Mouse (Mus musculus) kidney, adult 9 months (tissue): ENCODE measurements at regions not wholly inside any gene's neighbourhood (a gene's known extent, or its start where the extent isn't known, plus 50 kb on each side); places are given as distances from the start of the nearest gene placed in this dataset.

Source experiments
- DNase-seq: peaks from one replicate; pipeline ENCODE4 v3.0.0; 2022

- no peak for DNase-seq
Measured at GRCm38 (mm10) chr2:48545072-48545471, 268.8 kb upstream of the Acvr2a start.

DNA sequence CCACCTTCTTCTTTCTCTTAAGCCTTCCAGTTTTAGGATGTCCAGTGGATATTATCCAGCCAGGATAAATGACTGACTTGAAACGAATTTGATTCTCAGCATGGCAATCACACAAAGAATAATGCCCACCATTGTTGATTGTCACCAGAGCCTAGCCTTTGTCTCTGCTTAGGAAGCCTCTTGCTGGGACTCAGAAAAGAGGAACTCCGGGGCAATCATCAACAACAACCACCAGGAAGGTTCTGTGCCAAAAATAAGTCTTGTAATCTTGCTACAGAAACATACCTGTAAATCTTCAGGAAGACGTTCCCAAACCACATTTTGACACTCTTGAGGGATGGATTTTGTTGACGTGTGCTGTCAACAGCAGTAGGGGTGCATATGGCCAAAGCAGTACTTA, 268.2 kb upstream of the Acvr2a start:
- no peak for DNase-seq

DNA sequence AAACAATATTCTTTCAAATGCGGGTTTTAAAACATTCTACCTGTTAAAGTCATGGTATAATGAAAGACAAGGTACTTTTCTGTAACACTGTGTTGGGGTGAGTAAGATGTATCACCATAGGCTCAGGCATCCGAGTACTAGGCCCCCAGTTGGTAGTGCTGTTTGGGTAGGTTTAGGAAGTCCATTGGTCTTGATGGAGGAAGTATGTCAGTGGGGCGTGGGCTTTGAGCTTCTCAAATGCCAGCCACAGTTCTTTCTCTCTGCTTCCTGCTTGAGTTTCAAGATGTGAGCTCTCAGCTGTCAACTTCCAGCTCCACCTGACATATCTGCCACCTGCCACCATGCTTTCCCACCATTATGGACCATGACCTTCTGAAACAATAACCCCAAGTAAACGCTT, 267.7 kb upstream of the Acvr2a start:
- no peak for DNase-seq

- DNase-seq: no peak
Measured at GRCm38 (mm10) chr2:48556600-48556999, 257.3 kb upstream of the Acvr2a start.

- DNase-seq: no peak
Measured at GRCm38 (mm10) chr2:48557123-48557522, 256.8 kb upstream of the Acvr2a start.

- DNase-seq: no peak
Measured at GRCm38 (mm10) chr2:48558641-48559040, 255.3 kb upstream of the Acvr2a start.

DNA sequence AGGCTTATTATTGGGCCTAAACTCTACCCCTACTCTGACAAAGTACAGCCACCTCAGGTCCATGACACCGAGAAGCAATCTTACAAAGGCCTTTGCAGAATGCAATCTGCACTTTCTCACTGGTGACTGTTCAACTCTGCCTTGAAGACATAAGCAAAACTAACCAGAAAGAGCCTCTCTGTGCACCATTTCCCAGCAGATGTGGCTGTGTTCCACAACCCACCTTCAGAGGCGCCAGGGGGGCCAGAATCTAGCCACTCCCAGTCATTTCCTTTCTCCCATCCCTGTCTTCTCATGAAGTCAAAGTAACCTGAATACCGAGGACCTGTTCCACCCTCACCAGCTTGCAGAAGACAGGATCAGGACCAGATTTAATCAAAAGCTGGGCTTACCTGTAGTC, 250.3 kb upstream of the Acvr2a start:
- DNase-seq: no peak

DNA sequence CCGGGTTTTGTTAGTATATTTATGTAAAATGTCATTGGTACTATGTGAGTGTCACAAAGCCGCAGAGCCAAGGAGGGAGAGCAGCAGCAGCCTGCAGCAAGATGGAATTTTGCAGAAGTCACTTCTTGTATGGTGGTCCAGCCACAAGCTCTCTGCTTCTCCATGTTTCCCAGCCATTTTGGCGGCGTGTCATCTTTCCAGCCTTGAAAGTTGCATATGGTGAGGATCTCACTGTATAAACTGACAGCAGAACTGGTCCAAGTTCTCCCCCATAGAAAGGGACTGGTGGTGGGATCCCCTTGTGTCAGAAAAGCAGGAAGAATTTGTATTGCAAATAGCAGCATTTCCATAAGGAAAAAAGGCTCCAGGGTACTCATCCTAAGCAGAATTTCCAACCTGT, 249.7 kb upstream of the Acvr2a start:
- no peak for DNase-seq

DNA sequence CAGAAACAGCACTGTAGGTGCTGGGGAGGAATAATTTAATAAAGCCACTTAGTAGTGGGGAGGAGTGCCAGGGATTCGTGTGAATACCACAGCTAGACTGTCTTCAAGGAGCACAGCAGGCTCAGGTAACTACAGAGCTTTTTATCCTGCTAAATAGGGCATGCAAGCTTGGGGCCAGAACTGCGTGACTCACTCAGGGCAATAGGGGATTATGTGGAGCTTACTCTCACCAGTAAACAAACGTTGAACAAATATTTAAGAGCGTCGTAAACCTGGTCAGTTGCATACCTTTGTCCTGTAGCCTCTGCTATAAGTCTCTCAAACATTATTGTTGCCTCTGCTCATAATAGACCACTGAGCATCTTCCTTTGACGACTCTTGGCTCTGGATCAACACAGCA, 246.0 kb upstream of the Acvr2a start:
- no peak for DNase-seq

DNA sequence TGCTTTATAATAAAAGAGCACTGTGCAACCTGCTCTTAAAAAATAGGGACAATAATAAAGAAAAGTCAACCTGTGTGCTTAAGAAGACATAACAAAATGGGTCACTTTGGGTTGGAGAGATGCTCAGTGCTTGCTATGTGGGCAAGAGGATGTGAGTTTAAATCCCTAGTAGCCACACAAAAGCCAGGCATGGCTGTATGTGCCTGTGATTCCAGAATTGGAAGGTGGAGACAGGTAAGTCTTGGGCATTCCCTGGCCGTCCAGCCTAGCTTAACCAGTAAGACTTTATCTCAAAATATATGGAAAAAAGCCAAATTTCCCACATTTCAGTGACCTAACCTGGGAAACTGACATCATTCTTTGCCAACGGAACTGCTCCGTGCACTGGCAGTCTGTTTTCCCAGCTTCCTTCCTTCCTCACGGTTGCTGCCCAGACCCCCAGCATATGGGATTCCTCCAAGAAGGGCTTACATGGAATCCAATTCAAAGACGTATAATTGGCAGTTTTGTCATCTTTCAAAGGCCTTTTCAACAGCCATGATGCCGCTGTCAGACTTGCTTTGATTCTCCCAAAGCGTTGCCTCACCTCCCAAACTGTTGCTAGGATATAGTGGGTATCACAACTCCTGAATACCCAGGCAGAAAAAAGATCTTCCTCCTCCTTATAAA, 227.6 kb upstream of the Acvr2a start:
- no peak for DNase-seq

GRCm38 (mm10) chr2:48586831-48587169, 227.1 kb upstream of the Acvr2a start:
- DNase-seq: no peak

DNA sequence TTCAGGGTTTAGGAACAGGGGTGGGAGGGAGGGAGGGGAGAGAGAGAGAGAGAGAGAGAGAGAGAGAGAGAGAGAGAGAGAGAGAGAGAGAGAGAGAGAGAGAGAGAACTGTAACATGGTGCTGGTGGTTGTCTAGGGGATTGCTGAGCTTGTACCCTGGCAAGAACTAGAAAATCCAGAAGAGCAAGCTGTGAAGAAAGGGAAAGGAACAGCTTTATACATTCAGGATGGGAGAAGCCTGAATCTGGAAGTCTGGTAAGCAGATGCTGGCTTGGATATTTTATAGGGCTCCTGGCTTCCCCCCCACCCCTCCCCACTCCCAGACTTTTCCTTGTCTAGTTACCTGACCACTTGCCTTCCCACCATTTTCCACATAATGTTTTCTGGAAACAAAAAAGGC, 224.2 kb upstream of the Acvr2a start:
- DNase-seq: no peak

- no peak for DNase-seq
Measured at GRCm38 (mm10) chr2:48597793-48598583, 215.9 kb upstream of the Acvr2a start.

GRCm38 (mm10) chr2:48599367-48599766, 214.5 kb upstream of the Acvr2a start:
- no peak for DNase-seq

DNA sequence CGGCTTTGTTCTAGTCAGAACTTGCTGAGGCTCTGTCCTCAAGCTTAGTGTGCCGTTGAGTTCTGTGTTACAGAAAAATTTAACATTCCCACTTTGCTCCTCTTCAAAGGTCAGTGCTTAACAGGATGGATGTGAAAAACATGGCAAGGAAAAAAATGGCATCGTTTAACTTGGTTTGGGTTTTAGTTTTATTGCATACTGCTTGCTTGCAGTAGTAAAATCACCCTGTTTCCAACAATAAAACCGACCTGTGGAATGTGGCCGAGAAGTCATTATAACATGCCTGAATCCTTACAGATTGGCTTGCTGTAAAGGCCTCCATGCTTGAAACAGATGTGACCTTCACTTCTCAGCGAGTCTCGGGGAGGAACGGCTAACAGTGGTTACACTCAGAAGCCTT, 212.1 kb upstream of the Acvr2a start:
- no peak for DNase-seq

- DNase-seq: no peak
Measured at GRCm38 (mm10) chr2:48609466-48609865, 204.4 kb upstream of the Acvr2a start.

- no peak for DNase-seq
Measured at GRCm38 (mm10) chr2:48612251-48612650, 201.7 kb upstream of the Acvr2a start.

DNA sequence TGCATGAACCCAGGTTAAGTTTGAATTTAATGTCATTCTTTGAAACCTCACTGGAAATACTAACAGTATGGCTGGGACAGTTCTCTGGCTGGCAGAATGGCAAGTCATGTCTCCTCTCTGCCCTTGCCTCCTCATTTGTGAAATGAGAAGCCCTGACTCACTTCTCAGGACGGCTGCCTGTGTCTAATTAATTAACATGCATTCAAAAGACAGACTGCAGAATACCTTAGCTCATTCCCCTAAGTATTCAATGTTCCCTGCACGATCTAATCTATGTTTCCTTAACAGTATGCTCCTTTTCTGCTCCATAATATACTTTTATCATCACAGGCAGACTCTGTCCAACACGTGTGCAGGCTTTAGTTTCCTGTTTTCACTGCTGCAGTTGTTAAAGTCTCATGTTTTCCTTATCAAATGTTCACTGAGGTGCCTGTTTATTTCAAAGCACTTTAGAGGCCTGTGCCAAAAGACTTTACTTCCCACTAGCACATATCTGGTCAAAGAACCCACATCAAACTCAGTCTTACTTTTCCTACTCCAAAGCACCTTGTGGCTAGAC, 196.7 kb upstream of the Acvr2a start:
- no peak for DNase-seq

DNA sequence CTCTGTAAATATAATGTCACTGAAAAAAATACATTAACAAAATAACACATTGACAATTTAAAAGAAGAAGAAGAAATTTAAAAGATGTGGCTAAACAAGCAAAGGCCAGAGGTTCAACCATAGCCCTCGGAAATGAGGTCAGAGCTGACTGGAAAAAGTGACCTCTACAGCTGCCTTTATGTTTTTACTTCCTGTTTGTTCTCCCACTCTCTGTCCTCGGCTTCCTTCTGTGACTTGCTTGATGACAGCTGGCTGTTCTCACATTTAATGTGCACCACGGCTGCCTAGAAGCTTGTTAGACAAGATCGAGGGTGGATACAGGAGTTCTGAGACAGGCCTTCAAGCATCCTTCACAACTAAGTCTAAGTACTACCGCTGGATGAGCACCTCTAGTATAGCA, 194.9 kb upstream of the Acvr2a start:
- peak; percentile 53 for DNase-seq

DNA sequence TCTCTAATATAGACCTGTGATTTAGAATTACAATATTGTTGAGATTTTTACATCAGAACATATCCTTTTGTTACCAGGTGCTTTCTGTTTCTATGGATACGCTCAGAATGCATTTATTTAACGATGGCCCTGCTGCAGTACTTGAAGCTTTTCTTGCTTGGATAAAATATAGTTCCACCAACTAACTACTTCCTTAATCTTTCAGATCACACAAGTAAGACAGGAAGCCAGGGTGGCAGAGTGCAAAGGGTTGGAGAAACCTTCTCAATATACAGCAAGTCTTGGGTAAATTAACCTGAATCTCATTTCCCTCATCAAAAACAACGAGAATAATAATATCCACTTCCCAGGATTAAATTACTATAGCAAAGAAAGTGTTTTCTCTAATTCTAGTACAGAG, 193.1 kb upstream of the Acvr2a start:
- no peak for DNase-seq

DNA sequence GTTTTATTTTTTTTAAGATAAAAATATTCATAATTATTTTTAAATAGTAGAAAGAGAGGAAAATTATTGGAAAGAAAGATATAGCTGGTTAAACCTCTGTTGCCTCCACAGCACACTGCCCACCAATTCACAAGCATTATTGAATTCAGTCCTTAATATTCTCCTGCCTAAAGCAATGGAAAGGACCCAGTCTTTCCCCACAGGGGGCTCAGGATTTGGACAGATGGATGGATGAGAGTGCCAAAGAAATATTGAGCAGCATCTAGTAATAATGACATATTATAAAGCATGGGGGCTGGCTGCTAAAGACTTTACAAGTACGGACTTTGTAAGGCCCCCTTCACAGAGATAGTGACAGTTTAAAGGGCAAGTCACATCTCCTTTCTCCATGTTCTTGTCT, 191.6 kb upstream of the Acvr2a start:
- no peak for DNase-seq

GRCm38 (mm10) chr2:48624040-48624439, 189.9 kb upstream of the Acvr2a start:
- DNase-seq: peak; percentile 34

GRCm38 (mm10) chr2:48624461-48624860, 189.4 kb upstream of the Acvr2a start:
- no peak for DNase-seq

DNA sequence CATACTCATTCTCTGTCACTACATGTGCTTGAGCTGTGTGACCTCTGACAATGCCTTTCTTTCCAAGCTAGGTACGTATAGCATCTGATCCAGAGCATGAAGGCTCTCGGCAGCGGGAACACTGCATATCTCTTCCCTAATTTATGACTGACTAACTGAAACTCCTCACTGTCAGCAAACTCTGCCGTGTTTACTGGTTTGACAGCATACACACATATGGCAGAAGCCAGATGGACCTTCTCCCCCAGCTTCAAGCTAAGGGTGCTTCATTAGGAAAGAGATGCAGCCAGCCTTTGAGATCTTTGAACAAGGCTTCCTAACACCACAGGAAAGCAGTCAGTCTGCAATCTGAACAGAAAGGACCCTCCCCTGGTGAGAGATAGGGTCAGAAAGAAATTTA, 186.9 kb upstream of the Acvr2a start:
- DNase-seq: no peak
